Mouse (Mus musculus): ENCODE results near the gene Crb2.

GRCm38 (mm10) chr2:37757016-37757415 is 19.0 kb upstream of the Crb2 start:
- TF ChIP-seq HCFC1 (IDR thresholded peaks at IDR 0.05; ENCODE audit: borderline replicate concordance, insufficient read depth, low read length) (no peak), MAFK (IDR thresholded peaks at IDR 0.05; ENCODE audit: insufficient read depth, low read depth, low read length) (no peak)
